Mouse (Mus musculus) brain, embryonic 14.5 days (tissue): Measurements from ENCODE around the gene Nat8f1.

Experiments
- CTCF ChIP-seq: fragments of 200-500 bp; IDR thresholded peaks from 2 replicates; pipeline ENCODE4 v1.5.1; 2012; ENCODE audit warnings: inconsistent platforms, mild to moderate bottlenecking, moderate library complexity, borderline replicate concordance; ENCODE audit not compliant: insufficient read depth, insufficient read length; ENCODE audit errors: extremely low read depth
- POLR2A ChIP-seq: fragments of 200-500 bp; IDR thresholded peaks from 2 replicates; pipeline ENCODE4 v1.6.1; 2012; ENCODE audit warnings: mild to moderate bottlenecking, inconsistent platforms, borderline replicate concordance; ENCODE audit not compliant: poor library complexity, insufficient read depth, insufficient read length, severe bottlenecking; ENCODE audit errors: extremely low read depth

- TF ChIP-seq CTCF: no peak
- TF ChIP-seq POLR2A: no peak
Measured at GRCm38 (mm10) chr6:85957581-85957980, 42.1 kb upstream of the Nat8f1 start.
